11 mouse cellular contexts compared by ENCODE assay signal in genomic region chr17:49266343-49266742, GRCm38 (mm10).
DNase-seq lines count a peak whose midpoint lies in the region; ATAC-seq and TF ChIP-seq lines count a peak whose summit lies in the region.
"Had no signal": no experiment of that assay in that cellular context is flagged by ENCODE, and none has a peak within 500 bp of the region (broad histone marks: within the 10 kb centered on the region; RNA-seq: fewer than 3 reads in every experiment).

No protein-coding gene starts in this region.

- H3K36me3 ChIP-seq in kidney, postnatal 0 days (ENCODE audit: insufficient read depth, low read length), result no peaks in the 10 kb centered on the region
- no peaks in the 10 kb centered on the region for H3K36me3 ChIP-seq in kidney, embryonic 16.5 days (ENCODE audit: insufficient read depth, low read length)
- H3K36me3 ChIP-seq: embryonic facial prominence, embryonic 12.5 days had no signal

- no peaks in the 10 kb centered on the region for H3K27me3 ChIP-seq in kidney, postnatal 0 days (ENCODE audit: insufficient read depth, low read length)
- H3K27me3 ChIP-seq in kidney, embryonic 16.5 days (ENCODE audit: insufficient read depth, low read length), result no peaks in the 10 kb centered on the region
- H3K27me3 ChIP-seq: embryonic facial prominence, embryonic 12.5 days had no signal

- H3K9me3 ChIP-seq in kidney, postnatal 0 days (replicated peaks; ENCODE audit: low read length), result no peaks in the 10 kb centered on the region
- peaks cover 3% of the 10 kb centered on the region; the same call in 1 of the 2 replicates for H3K9me3 ChIP-seq in kidney, embryonic 16.5 days (ENCODE audit: low read length)
- H3K9me3 ChIP-seq: embryonic facial prominence, embryonic 12.5 days had no signal

- no peak overlapping the region for H3K27ac ChIP-seq in kidney, postnatal 0 days
- no peak overlapping the region for H3K27ac ChIP-seq in kidney, embryonic 16.5 days (ENCODE audit: low read length)
- no peak overlapping the region for H3K27ac ChIP-seq in cortical plate, adult 2 months (ENCODE audit: insufficient read depth, low read length)
- H3K27ac ChIP-seq: embryonic facial prominence, embryonic 12.5 days had no signal

- ATAC-seq in kidney, postnatal 0 days (replicated peaks; ENCODE audit: low FRiP score, low read depth), result no peak
- no peak for ATAC-seq in kidney, embryonic 16.5 days (ENCODE audit: low FRiP score, low TSS enrichment)
- ATAC-seq in activated CD4-positive, CD25-positive, alpha-beta regulatory T cell, adult 4 months, result no peak

- H3K4me3 ChIP-seq in kidney, postnatal 0 days (replicated peaks; ENCODE audit: low read depth, low read length), result no peak overlapping the region
- no peak overlapping the region for H3K4me3 ChIP-seq in kidney, embryonic 16.5 days (ENCODE audit: low read length)
- no peak overlapping the region for H3K4me3 ChIP-seq in cortical plate, adult 2 months (ENCODE audit: insufficient read depth, low read length)
- H3K4me3 ChIP-seq: embryonic facial prominence, embryonic 12.5 days had no signal

- no peaks in the 10 kb centered on the region for H3K4me1 ChIP-seq in kidney, postnatal 0 days (replicated peaks; ENCODE audit: insufficient read depth, low read length)
- no peaks in the 10 kb centered on the region for H3K4me1 ChIP-seq in kidney, embryonic 16.5 days (ENCODE audit: insufficient read depth, low read length)
- H3K4me1 ChIP-seq in cortical plate, adult 2 months (ENCODE audit: control insufficient read depth, insufficient read depth, low read length), result no peaks in the 10 kb centered on the region
- H3K4me1 ChIP-seq: embryonic facial prominence, embryonic 12.5 days had no signal

- no peak overlapping the region for H3K9ac ChIP-seq in kidney, postnatal 0 days (ENCODE audit: low read depth, low read length)
- no peak overlapping the region for H3K9ac ChIP-seq in kidney, embryonic 16.5 days (replicated peaks; ENCODE audit: low read length)
- H3K9ac ChIP-seq: embryonic facial prominence, embryonic 12.5 days had no signal

- WGBS in kidney, postnatal 0 days, result 81% methylated on average over 4 of the region's 4 CpGs
- WGBS in kidney, embryonic 16.5 days, result 81% methylated on average over 4 of the region's 4 CpGs

- peak; percentile 22 for DNase-seq in adrenal gland, postnatal 10 days
- no peak for DNase-seq in adrenal gland, postnatal 25 days
- peak; percentile 41 for DNase-seq in kidney, postnatal 0 days (ENCODE audit: low spot score)
- DNase-seq in 416B (ENCODE audit: low read depth), result peak; percentile 51
- DNase-seq in spleen, adult 12 weeks (ENCODE audit: low spot score), result no peak
- DNase-seq: B cell, adult 2 months; right cerebral cortex, postnatal 4 days had no signal

- peak; percentile 74 for TF ChIP-seq CTCF in kidney, postnatal 0 days (IDR thresholded peaks at IDR 0.05; ENCODE audit: low read depth)
- TF ChIP-seq CTCF in cortical plate, adult 2 months (IDR thresholded peaks at IDR 0.05; ENCODE audit: extremely low read depth, insufficient read depth, low read length), result peak; percentile 42; the same call in 1 of the 2 replicates

- no peak for TF ChIP-seq POLR2A in cortical plate, adult 2 months (IDR thresholded peaks at IDR 0.05; ENCODE audit: extremely low read depth, insufficient read depth, low read length)

- H3K4me2 ChIP-seq in kidney, postnatal 0 days (ENCODE audit: low read length), result no peak overlapping the region
- H3K4me2 ChIP-seq in kidney, embryonic 16.5 days (replicated peaks; ENCODE audit: low read depth, low read length), result no peak overlapping the region
- H3K4me2 ChIP-seq: embryonic facial prominence, embryonic 12.5 days had no signal

Comparison
In these comparisons a context has a peak if more than half of its experiments do, and no peak if none do; other contexts are left out.
1. DNase-seq: peak in adrenal gland, postnatal 10 days (single experiment), kidney, postnatal 0 days (single experiment) and 416B (single experiment); none in adrenal gland, postnatal 25 days (single experiment) and spleen, adult 12 weeks (single experiment).